Mouse (Mus musculus) lung, postnatal 0 days (tissue): ENCODE measurements around the gene Rsbn1l. TPM values are rescaled to one million over a fixed set of nuclear protein-coding genes. Genes with fewer than 3 reads are reported as not detected.
"Not testable (repeated sequence)": the region's sequence is repeated elsewhere in the genome, so short reads cannot be mapped to it uniquely, and the experiment has no call there.

Experiments used
- ATAC-seq: fragments of 200-750 bp; cut with Nextera tagmentation; 2 replicates; pipeline ENCODE4 v1.8.0; 2017; ENCODE audit warnings: moderate library complexity
- DNase-seq: peaks from one replicate; pipeline ENCODE4 v3.0.0-alpha.2; 2016; ENCODE audit warnings: low spot score
- H3K27ac ChIP-seq: fragments of 300-500 bp; sonication (generic); 2 replicates; pipeline ENCODE4 v1.5.1; 2014; ENCODE audit warnings: antibody characterized with exemption, mild to moderate bottlenecking, low read length, mixed read lengths
- H3K27me3 ChIP-seq: fragments of 300-500 bp; sonication (generic); replicated peaks from 2 replicates; pipeline ENCODE4 v1.6.1; 2014; ENCODE audit warnings: low read length, mixed read lengths; ENCODE audit not compliant: insufficient read depth
- H3K36me3 ChIP-seq: fragments of 300-500 bp; sonication (generic); 2 replicates; pipeline ENCODE4 v1.6.1; 2014; ENCODE audit warnings: low read length, mixed read lengths; ENCODE audit not compliant: insufficient read depth
- H3K4me1 ChIP-seq: fragments of 300-500 bp; sonication (generic); 2 replicates; pipeline ENCODE4 v1.6.1; 2014; ENCODE audit warnings: antibody characterized with exemption, low read depth, low read length, mixed read lengths; ENCODE audit not compliant: insufficient read depth
- H3K4me2 ChIP-seq: fragments of 300-500 bp; sonication (generic); replicated peaks from 2 replicates; pipeline ENCODE4 v1.6.1; 2014; ENCODE audit warnings: low read depth, mild to moderate bottlenecking, low read length, moderate library complexity, mixed read lengths
- H3K4me3 ChIP-seq: fragments of 300-500 bp; sonication (generic); 2 replicates; pipeline ENCODE4 v1.5.1; 2014; ENCODE audit warnings: low read depth, low read length
- H3K9ac ChIP-seq: fragments of 300-500 bp; sonication (generic); replicated peaks from 2 replicates; pipeline ENCODE4 v1.6.1; 2014; ENCODE audit warnings: low read depth, mild to moderate bottlenecking
- H3K9me3 ChIP-seq: fragments of 300-500 bp; sonication (generic); 2 replicates; pipeline ENCODE4 v1.6.1; 2016; ENCODE audit warnings: low read length, mixed read lengths
- CTCF ChIP-seq: IDR thresholded peaks from 2 replicates; pipeline ENCODE4 v1.5.1; 2016; ENCODE audit warnings: antibody characterized with exemption, mild to moderate bottlenecking
- EP300 ChIP-seq: IDR thresholded peaks from 2 replicates; pipeline ENCODE4 v1.6.1; 2016; ENCODE audit warnings: antibody characterized with exemption, mild to moderate bottlenecking, control low read depth
- WGBS: fragments of 180-500 bp; shearing (Covaris S2); extraction: QIAGEN DNeasy Blood & Tissue Kit; methylation state at CpG from one replicate; pipeline ENCODE4 v1.1.7; 2014; 5-methylcytosine and 5-hydroxymethylcytosine counted together
- polyA plus RNA-seq: library from polyadenylated mRNA; unstranded; fragments of >200 nt; fragmentation: Nextera tagmentation; extraction: Ambion mirVana; gene quantifications from 2 replicates; pipeline ENCODE4 v1.2.1, GENCODE M21; 2015

Gene Rsbn1l
- polyA plus RNA-seq, 1 experiment from 2014 or later = 6.6 TPM

DNA sequence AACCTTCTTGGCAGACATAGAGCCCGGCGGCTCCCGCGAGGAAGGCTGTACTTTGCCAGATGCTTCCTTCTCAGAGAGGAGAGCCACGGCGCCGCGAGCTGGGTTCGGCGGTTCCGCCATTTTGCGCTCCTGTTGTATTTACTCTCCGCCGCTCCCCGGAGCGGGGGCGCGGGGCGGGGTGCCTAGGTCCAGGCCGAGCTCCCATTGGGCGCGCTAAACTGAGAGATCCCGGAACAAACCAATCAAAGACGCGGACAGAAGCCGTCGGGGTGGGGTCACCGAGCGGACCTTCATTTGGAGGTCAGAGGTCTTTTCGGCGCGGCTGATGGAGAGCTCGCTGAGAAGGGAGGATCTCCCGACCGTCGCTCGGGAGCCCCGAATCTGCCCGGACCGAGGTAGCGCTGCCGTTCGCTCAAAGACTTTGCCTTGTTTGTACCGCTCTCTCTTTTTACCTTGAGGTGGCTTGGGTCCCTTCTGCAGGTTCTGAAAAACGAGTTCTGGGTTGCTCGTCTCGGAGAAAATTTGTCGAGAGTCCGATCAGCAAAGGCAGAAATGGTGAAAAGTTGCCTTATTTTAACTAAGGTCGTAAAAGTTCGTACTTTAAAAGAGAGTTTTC lies 4.4 kb downstream of the Rsbn1l start:
- under 1% methylated on average over 47 of the region's 51 CpGs for WGBS
- peak; percentile 100 for ATAC-seq

DNA sequence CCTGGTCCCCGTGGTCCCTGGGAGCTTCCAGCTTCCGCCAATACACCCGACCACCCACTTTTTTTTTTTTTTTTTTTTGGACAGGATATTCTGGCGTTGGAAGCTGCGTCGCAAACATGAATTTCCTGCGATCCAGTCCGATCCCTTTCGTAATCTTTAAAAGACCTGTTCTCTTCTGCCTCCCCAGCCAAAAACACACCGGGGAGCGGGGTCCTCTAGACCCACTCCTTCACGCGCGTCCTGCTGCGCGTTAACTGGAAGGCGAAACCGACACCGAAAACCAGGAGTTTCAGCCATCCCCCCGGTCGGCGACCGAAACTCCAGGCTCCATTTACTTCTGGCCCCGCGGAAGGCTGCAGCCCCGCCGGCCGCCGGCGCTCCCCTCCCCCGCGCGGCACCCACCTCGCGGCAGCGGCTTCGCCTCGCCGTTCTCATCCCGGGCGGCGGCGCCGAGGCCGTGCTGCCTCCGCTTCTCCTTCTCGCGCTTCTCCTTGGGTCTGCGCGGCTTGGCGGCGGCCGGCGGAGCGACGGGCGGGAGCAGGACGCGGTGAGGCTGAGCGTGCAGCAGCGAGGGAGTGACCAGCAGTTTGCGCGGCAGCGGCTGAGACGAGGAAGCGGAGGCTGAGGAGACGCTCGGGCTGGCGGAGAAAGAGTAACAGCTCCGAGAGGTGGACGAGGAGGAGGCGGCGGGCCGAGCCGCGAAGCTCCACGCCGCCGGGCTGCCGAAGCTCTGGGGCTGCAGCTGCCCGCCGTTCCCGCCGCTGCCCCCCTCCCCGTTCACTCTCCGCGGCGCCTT lies 5.1 kb downstream of the Rsbn1l start:
- Histone ChIP-seq H3K27me3 (no peaks in the 10 kb centered on the region), H3K4me2 (peak overlapping the region; percentile 61), H3K4me1 (peaks cover 8% of the 10 kb centered on the region; the same call in 1 of the 2 replicates), H3K27ac (peak overlapping the region; percentile 98), H3K4me3 (peak overlapping the region; percentile 98), H3K36me3 (no peaks in the 10 kb centered on the region), H3K9me3 (no peaks in the 10 kb centered on the region), H3K9ac (peak overlapping the region; percentile 95)
- ATAC-seq (peak; percentile 74), DNase-seq (peak; percentile 69)
- TF ChIP-seq EP300 (0 out of 2 replicates have a peak, but pooled peaks have one; percentile 45), CTCF (no peak)
- under 1% methylated on average over 67 of the region's 88 CpGs for WGBS

More for the DNA sequence above, 4.4 kb downstream of the Rsbn1l start:
- H3K4me2 ChIP-seq = peak overlapping the region; percentile 61
- peaks cover 8% of the 10 kb centered on the region; the same call in 1 of the 2 replicates for H3K4me1 ChIP-seq
- peak overlapping the region; percentile 98 for H3K4me3 ChIP-seq
- no peaks in the 10 kb centered on the region for H3K27me3 ChIP-seq
- H3K36me3 ChIP-seq = no peaks in the 10 kb centered on the region
- no peak for TF ChIP-seq CTCF
- TF ChIP-seq EP300 = no peak; the same call in 1 of the 2 replicates
- peak; percentile 99 for DNase-seq
- H3K27ac ChIP-seq = peak overlapping the region; percentile 98
- no peaks in the 10 kb centered on the region for H3K9me3 ChIP-seq
- peak overlapping the region; percentile 95 for H3K9ac ChIP-seq

DNA sequence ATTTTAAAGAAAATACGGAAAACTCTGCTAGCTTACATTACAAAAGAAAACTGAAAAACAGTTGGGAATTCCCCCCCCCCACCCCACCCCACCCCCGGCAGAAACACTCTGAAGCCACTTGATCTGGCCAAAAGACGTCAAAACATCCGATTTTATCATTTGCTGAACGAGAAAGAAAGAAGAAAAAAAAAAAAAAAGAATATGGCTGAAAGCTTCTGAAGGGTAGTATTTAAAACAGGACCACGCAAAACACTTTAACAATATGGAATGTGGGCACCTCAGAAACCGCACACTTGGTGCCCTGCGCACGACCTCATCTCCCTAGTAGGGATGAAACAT lies 5.7 kb downstream of the Rsbn1l start:
- Histone ChIP-seq H3K4me3 (peak overlapping the region; percentile 98), H3K9me3 (no peaks in the 10 kb centered on the region), H3K27ac (peak overlapping the region; percentile 98; the same call in 1 of the 2 replicates), H3K36me3 (no peaks in the 10 kb centered on the region), H3K27me3 (no peaks in the 10 kb centered on the region), H3K9ac (peak overlapping the region; percentile 95), H3K4me1 (peaks cover 10% of the 10 kb centered on the region; the same call in 1 of the 2 replicates), H3K4me2 (peak overlapping the region; percentile 61)
- WGBS = under 1% methylated on average over 9 of the region's 9 CpGs
- no peak for ATAC-seq
- TF ChIP-seq CTCF = no peak
- no peak for DNase-seq

DNA sequence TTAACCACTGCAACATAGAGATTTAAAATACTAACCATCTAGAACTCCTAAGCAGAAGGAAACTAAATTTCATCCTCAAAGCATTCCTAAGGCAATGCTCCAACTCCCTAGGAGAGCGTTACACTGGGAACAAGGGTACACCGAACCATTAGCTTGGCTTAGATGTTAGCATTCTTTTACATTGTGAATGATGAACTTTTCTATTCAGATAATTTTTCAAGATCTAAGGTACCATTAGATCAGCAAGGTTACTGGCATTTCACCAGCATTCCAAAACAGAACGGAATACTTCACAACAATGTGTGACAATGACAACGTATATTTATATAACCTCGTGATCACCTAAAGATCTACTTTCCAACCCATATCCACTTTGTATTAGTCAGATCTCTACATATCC lies 6.1 kb downstream of the Rsbn1l start:
- no peak overlapping the region for H3K27ac ChIP-seq
- no peaks in the 10 kb centered on the region for H3K27me3 ChIP-seq
- H3K36me3 ChIP-seq = no peaks in the 10 kb centered on the region
- TF ChIP-seq CTCF = no peak
- TF ChIP-seq EP300 = no peak
- ATAC-seq (no peak), DNase-seq (no peak)
- H3K4me1 ChIP-seq = peaks cover 10% of the 10 kb centered on the region; the same call in 1 of the 2 replicates
- H3K9me3 ChIP-seq = no peaks in the 10 kb centered on the region
- WGBS = 3% methylated on average over 5 of the region's 5 CpGs
- H3K9ac ChIP-seq = no peak overlapping the region
- H3K4me3 ChIP-seq = peak overlapping the region; percentile 98
- H3K4me2 ChIP-seq = peak overlapping the region; percentile 61

DNA sequence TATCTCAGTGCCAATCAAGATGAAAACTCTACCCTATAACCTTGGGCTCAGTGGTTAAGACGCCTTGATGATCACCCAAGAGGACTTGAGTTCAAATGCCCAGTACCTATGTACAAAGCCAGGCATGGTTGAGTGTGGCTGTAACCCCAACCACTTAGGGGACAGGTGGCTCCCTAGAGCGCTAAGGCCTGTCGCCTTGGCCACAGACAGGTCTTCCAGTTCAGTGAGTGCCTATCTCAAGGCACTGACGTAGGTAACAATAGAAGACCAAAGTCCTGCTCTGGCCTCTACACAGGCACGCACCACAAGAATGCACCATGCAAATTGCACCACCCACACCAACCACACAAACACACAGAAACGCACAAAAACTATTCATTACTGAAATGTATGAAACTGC lies 9.3 kb downstream of the Rsbn1l start:
- ATAC-seq = no peak
- TF ChIP-seq EP300 = no peak
- TF ChIP-seq CTCF = no peak
- no peak for DNase-seq
- Histone ChIP-seq H3K9ac (no peak overlapping the region), H3K4me1 (peaks cover 12% of the 10 kb centered on the region; the same call in 1 of the 2 replicates), H3K36me3 (no peaks in the 10 kb centered on the region), H3K4me2 (no peak overlapping the region), H3K4me3 (no peak overlapping the region), H3K27ac (no peak overlapping the region), H3K27me3 (no peaks in the 10 kb centered on the region), H3K9me3 (no peaks in the 10 kb centered on the region)
- WGBS = 84% methylated on average over 6 of the region's 6 CpGs

DNA sequence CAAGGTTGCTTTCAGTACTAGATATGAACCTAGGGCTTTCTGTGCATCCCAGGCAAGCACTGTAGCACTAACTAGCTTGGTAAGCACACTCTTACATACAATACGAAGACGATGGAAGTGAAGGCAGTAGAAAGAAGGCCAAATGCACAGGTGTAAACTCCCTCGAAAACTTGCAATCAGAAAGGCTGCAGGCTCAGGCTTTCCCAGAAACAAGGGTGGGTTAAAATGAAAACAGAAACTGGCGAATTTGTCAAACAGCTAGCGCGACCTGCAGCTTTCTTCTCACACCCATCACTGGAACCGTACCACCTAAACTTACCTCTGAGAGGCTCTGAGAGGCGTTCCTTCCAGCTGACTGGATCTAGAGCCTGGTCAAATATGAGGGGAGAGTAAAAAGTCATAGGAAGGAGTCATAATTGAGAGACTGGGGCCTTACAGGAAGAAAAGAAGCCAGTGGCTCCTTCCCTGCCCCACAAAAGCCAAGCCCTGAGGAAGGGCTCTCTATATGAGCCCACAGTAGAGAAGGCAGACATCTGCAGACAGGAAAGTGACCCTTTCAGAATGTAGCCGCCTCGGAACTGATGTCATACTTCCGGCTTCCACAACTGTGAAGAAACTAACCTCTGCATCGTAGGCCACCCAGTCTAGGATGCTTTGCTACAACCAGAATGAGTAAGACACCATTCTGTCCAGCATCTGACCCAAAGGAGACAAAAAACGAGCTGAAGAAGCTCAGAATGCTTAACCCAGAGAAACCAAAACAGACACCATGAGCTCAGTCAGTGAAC lies 11.0 kb downstream of the Rsbn1l start:
- H3K4me1 ChIP-seq = peaks cover 11% of the 10 kb centered on the region; the same call in 1 of the 2 replicates
- no peaks in the 10 kb centered on the region for H3K36me3 ChIP-seq
- no peak for TF ChIP-seq CTCF
- no peak for TF ChIP-seq EP300
- DNase-seq = peak; percentile 57
- H3K4me3 ChIP-seq = no peak overlapping the region
- H3K9me3 ChIP-seq = no peaks in the 10 kb centered on the region
- no peaks in the 10 kb centered on the region for H3K27me3 ChIP-seq
- H3K27ac ChIP-seq = peak overlapping the region; percentile 47
- 0 out of 2 replicates have a peak overlapping the region, but pooled peaks have one; percentile 1 for H3K4me2 ChIP-seq
- ATAC-seq = peak; percentile 60
- 50% methylated on average over 13 of the region's 13 CpGs for WGBS
- H3K9ac ChIP-seq = no peak overlapping the region

DNA sequence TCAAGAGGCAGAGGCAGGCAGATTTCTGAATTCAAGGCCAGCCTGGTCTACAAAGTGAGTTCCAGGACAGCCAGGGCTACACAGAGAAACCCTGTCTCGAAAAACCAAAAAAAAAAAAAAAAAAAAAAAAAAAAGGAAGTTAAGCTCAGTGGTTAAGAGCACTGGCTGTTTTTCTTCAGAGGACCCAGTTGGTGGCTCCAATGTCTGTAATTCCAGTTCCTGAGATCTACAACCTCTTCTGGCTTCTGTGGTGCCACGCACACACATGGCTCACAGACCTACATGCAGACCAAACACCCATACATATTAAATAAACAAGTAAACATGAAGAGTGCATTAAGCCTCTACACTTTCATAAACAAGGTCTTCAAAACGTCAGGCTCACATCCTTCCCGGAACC lies 12.4 kb downstream of the Rsbn1l start:
- not testable (repeated sequence) for ATAC-seq, DNase-seq, H3K36me3 ChIP-seq, H3K27ac ChIP-seq, H3K4me3 ChIP-seq, H3K9ac ChIP-seq, H3K9me3 ChIP-seq, H3K4me2 ChIP-seq, H3K27me3 ChIP-seq
- WGBS = 75% methylated on average over 3 of the region's 4 CpGs
- peaks cover 12% of the 10 kb centered on the region; the same call in 1 of the 2 replicates for H3K4me1 ChIP-seq
